9 mouse cellular contexts compared by ENCODE assay signal in genomic region chr11:69964650-69965270, GRCm38 (mm10). TPM values are rescaled to one million over a fixed set of nuclear protein-coding genes. Genes with fewer than 3 reads are reported as not detected.
DNase-seq lines count a peak whose midpoint lies in the region; ATAC-seq and TF ChIP-seq lines count a peak whose summit lies in the region.
"Had no signal": no experiment of that assay in that cellular context is flagged by ENCODE, and none has a peak within 500 bp of the region (broad histone marks: within the 10 kb centered on the region; RNA-seq: fewer than 3 reads in every experiment).

Gene Cldn7 (plus strand): TSS chr11:69964779.

- TF ChIP-seq CTCF in liver, adult 2 months (IDR thresholded peaks at IDR 0.05; ENCODE audit: low read depth, low read length): no peak
- TF ChIP-seq CTCF in intestine, postnatal 0 days (IDR thresholded peaks at IDR 0.05; ENCODE audit: low read depth): no peak

- H3K27ac ChIP-seq in liver, adult 2 months (replicated peaks; ENCODE audit: insufficient read depth, low read depth, low read length): no peak within 1 kb of the TSS
- no peak within 1 kb of the TSS for H3K27ac ChIP-seq in forebrain, embryonic 13.5 days
- peak within 1 kb of the TSS; percentile 96 for H3K27ac ChIP-seq in intestine, postnatal 0 days (ENCODE audit: low read depth, low read length)
- no peak within 1 kb of the TSS for H3K27ac ChIP-seq in midbrain, embryonic 16.5 days (ENCODE audit: low read length)

- H3K4me2 ChIP-seq in forebrain, embryonic 13.5 days: peak within 1 kb of the TSS; percentile 23
- peak within 1 kb of the TSS; percentile 70 for H3K4me2 ChIP-seq in intestine, postnatal 0 days (replicated peaks; ENCODE audit: low read depth)
- H3K4me2 ChIP-seq in midbrain, embryonic 16.5 days (ENCODE audit: low read length): peak within 1 kb of the TSS; percentile 15; the same call in 1 of the 2 replicates

- 0 out of 2 replicates have a peak, but pooled peaks cover 3% of the 10 kb centered on the region for H3K4me1 ChIP-seq in liver, adult 2 months (ENCODE audit: control insufficient read depth, insufficient read depth, low read length)
- H3K4me1 ChIP-seq in forebrain, embryonic 13.5 days: peaks cover 10% of the 10 kb centered on the region
- H3K4me1 ChIP-seq in intestine, postnatal 0 days (replicated peaks; ENCODE audit: control insufficient read depth, insufficient read depth, low read length): no peaks in the 10 kb centered on the region
- peaks cover 6% of the 10 kb centered on the region; the same call in 1 of the 2 replicates for H3K4me1 ChIP-seq in midbrain, embryonic 16.5 days (ENCODE audit: control insufficient read depth, insufficient read depth, low read length)

- peaks cover 12% of the 10 kb centered on the region for H3K27me3 ChIP-seq in liver, adult 2 months (ENCODE audit: control insufficient read depth, insufficient read depth, low read length)
- H3K27me3 ChIP-seq in forebrain, embryonic 13.5 days: peaks cover 82% of the 10 kb centered on the region
- 0 out of 2 replicates have a peak, but pooled peaks cover 4% of the 10 kb centered on the region for H3K27me3 ChIP-seq in intestine, postnatal 0 days (replicated peaks; ENCODE audit: control insufficient read depth, insufficient read depth, low read length)
- peaks cover 60% of the 10 kb centered on the region for H3K27me3 ChIP-seq in midbrain, embryonic 16.5 days (ENCODE audit: control insufficient read depth, insufficient read depth, low read depth, low read length)

- H3K9ac ChIP-seq in liver, adult 2 months (ENCODE audit: low read depth, low read length): no peak within 1 kb of the TSS
- no peak within 1 kb of the TSS for H3K9ac ChIP-seq in forebrain, embryonic 13.5 days
- peak within 1 kb of the TSS; percentile 90 for H3K9ac ChIP-seq in intestine, postnatal 0 days (ENCODE audit: low read depth, low read length)
- H3K9ac ChIP-seq in midbrain, embryonic 16.5 days (ENCODE audit: low read depth, low read length): no peak within 1 kb of the TSS

- no peaks in the 10 kb centered on the region for H3K79me2 ChIP-seq in liver, adult 2 months (ENCODE audit: control insufficient read depth, insufficient read depth, low read length)

- H3K36me3 ChIP-seq in liver, adult 2 months (ENCODE audit: control insufficient read depth, insufficient read depth, low read length): 0 out of 2 replicates have a peak, but pooled peaks cover 2% of the 10 kb centered on the region
- H3K36me3 ChIP-seq in forebrain, embryonic 13.5 days (ENCODE audit: poor library complexity, severe bottlenecking): peaks cover 20% of the 10 kb centered on the region
- H3K36me3 ChIP-seq in intestine, postnatal 0 days (ENCODE audit: control insufficient read depth, insufficient read depth): peaks cover 8% of the 10 kb centered on the region
- H3K36me3 ChIP-seq in midbrain, embryonic 16.5 days (ENCODE audit: control insufficient read depth, insufficient read depth, low read length): peaks cover 13% of the 10 kb centered on the region

- no peak for ATAC-seq in forebrain, embryonic 13.5 days
- ATAC-seq in intestine, postnatal 0 days: no peak
- ATAC-seq in midbrain, embryonic 16.5 days: no peak

- no peak for TF ChIP-seq POLR2A in liver, adult 2 months (IDR thresholded peaks at IDR 0.05; ENCODE audit: extremely low read depth, insufficient read depth, low read length)

- no peaks in the 10 kb centered on the region for H3K9me3 ChIP-seq in forebrain, embryonic 13.5 days (replicated peaks)
- H3K9me3 ChIP-seq in intestine, postnatal 0 days (ENCODE audit: control insufficient read depth): no peaks in the 10 kb centered on the region
- no peaks in the 10 kb centered on the region for H3K9me3 ChIP-seq in midbrain, embryonic 16.5 days (replicated peaks; ENCODE audit: control insufficient read depth, low read length, poor library complexity, severe bottlenecking)

- H3K4me3 ChIP-seq in liver, adult 2 months (ENCODE audit: insufficient read depth, low read depth, low read length): peak within 1 kb of the TSS; percentile 12; the same call in 1 of the 2 replicates
- H3K4me3 ChIP-seq in forebrain, embryonic 13.5 days: peak within 1 kb of the TSS; percentile 9; the same call in 1 of the 2 replicates
- H3K4me3 ChIP-seq in intestine, postnatal 0 days (ENCODE audit: low read depth, low read length): peak within 1 kb of the TSS; percentile 68
- no peak within 1 kb of the TSS for H3K4me3 ChIP-seq in midbrain, embryonic 16.5 days (ENCODE audit: low read depth, low read length)

- 33% methylated on average over 24 of the region's 24 CpGs for WGBS in liver, adult 2 months
- 10% methylated on average over 24 of the region's 24 CpGs for WGBS in forebrain, embryonic 13.5 days
- 6% methylated on average over 24 of the region's 24 CpGs for WGBS in intestine, postnatal 0 days
- WGBS in midbrain, embryonic 16.5 days: 10% methylated on average over 24 of the region's 24 CpGs

- DNase-seq in liver, adult 2 months (ENCODE audit: extremely low read depth, low read depth, low spot score): no peak
- DNase-seq in liver: no peak
- DNase-seq in thymus, postnatal 10 days (ENCODE audit: low spot score in 2 of 2): no peak
- DNase-seq in ovary, postnatal 14 days (ENCODE audit: low spot score): no peak
- DNase-seq: cerebellum, adult 18-20 months had no signal

RNA-seq across cellular contexts. Expression of gene Cldn7, which starts in this region (rescaled TPM):
- total RNA-seq in liver, adult 2 months (2014; rRNA removed): 0.20 and 0.37 TPM in 2 replicates
- polyA plus RNA-seq in liver, adult 2 months (2012; rRNA removed): 0.26 and 0.46 TPM in 2 replicates
- 0.59 and 1.4 TPM in 2 replicates for polyA plus RNA-seq in forebrain, embryonic 13.5 days (2015; fragmentation: Nextera tagmentation; extraction: Ambion mirVana)
- 1,243 and 1,341 TPM in 2 replicates for polyA plus RNA-seq in intestine, postnatal 0 days (2015; fragmentation: Nextera tagmentation; extraction: Ambion mirVana)
- 0.40 and 0.70 TPM in 2 replicates for polyA plus RNA-seq in midbrain, embryonic 16.5 days (2015; fragmentation: Nextera tagmentation; extraction: Ambion mirVana)
- total RNA-seq: granulocyte monocyte progenitor cell, adult 5-6 weeks had no signal

Comparison
In these comparisons a context has a peak if more than half of its experiments do, and no peak if none do; other contexts are left out.
1. RNA of gene Cldn7 (polyA plus RNA-seq): 1,243 to 1,341 TPM in intestine, postnatal 0 days; 0.59 to 1.4 TPM in forebrain, embryonic 13.5 days, 0.40 to 0.70 TPM in midbrain, embryonic 16.5 days and 0.26 to 0.46 TPM in liver, adult 2 months; every median in the first group is over 100 times any median in the second.
2. H3K4me2 ChIP-seq: peak in every context shown above with its lines; median percentile 70 in intestine, postnatal 0 days; 23 in forebrain, embryonic 13.5 days; 15 in midbrain, embryonic 16.5 days.